Mouse (Mus musculus) gastrocnemius, adult 18-20 months (tissue): Measurements from ENCODE around the gene Ptf1a. TPM values are rescaled to one million over a fixed set of nuclear protein-coding genes. Genes with fewer than 3 reads are reported as not detected.

Experiments used
- DNase-seq: peaks from one replicate; pipeline ENCODE4 v3.0.0; 2021; ENCODE audit warnings: low spot score
- total RNA-seq, 2 experiments: library from RNA; stranded (reverse); gene quantifications; 2 replicates each; pipeline ENCODE4 v1.2.3; 2021

The Ptf1a gene
- total RNA-seq, 2 experiments from 2014 or later, result not detected

DNA sequence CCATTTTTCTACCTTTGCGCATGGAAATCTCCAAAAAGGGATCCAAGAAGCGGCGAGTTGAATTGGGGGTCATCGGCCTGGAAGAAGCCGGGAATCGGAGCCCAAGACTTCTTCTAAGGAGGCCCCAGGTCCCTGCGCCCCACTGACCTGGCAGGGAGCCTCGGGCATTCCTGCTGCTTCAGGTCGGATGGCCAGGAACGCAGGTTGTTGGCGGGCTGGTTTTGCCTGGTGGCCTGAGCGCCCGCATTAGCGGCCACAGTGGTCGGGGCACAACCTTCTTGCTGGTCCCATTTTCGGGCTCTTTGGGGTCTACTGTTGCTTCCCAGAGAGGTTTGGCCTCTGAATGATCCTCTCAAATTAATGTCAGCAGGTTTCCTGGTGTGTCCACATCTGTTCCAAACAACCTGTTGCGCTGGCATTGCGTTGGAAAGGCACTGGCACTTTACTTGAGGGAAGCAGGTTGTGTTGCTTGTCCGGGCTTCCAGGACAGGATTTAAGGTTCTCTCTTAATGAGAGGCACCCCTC, 7.1 kb downstream of the Ptf1a start:
- no peak for DNase-seq

DNA sequence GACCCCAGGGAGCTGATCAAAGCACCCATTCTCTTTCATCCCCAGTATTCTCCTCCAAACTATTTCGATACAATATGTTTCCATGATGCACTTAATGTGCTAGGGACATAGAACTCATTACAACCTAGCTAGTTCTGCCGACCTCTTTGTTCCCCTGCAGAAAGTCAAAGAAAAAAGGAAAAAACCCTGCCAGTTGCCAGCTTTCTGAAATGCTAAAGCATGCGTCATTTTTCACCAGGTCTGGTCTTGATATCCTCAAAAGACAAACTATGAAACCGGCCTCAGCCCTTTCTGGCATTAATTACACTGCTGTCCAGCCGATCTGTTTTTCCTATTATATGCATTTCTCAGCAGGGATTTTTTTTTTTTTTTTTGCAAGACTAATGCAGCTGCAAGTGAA, 9.8 kb downstream of the Ptf1a start:
- DNase-seq, result no peak

DNA sequence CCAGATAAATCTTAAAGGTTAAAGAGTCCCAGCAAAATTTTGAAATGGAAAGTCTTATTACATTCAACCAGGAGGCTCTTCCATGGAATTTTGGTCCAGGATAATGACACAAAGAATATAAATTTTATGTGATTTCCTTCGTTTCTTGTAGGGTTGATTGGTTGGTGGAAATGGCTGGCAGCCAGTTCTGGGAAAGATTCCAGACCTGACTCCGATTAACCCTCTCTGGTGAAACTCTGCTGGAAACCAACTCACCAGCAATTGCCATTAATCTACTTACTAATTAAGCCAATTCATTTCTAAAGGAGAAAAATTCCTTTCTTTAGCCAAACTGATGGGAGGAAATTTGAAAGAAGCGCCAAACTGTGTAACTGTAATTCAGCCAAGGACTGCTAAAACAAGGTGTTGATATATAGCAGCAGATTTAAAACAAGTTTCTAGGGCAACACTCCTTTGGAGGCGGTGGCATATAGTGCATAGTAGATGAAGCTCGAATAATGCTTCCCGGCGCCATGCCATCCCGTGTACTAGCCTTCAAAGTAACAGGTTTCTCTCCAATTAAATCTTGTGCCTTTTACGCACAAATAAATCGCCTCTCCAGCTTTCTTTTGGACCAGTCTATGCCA, 10.5 kb downstream of the Ptf1a start:
- no peak for DNase-seq

DNA sequence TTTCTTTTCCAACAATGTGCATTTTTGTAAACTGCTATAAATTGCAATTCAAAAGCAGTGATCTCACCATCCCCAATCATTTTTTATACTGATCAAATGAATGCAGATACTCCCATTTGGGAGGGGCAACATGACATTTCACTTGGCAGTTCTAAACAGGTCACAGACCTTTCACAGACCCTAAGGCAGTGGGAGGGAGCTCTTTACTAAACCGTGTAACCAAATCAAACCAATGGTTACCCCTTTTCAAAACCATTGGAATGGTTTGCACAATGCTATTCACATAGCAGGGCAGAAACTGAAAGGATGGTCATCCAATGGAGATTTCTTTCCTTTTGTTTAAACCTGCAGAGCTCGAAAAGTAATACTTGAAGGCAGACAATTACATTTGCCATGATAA, 13.3 kb downstream of the Ptf1a start:
- DNase-seq, result no peak

DNA sequence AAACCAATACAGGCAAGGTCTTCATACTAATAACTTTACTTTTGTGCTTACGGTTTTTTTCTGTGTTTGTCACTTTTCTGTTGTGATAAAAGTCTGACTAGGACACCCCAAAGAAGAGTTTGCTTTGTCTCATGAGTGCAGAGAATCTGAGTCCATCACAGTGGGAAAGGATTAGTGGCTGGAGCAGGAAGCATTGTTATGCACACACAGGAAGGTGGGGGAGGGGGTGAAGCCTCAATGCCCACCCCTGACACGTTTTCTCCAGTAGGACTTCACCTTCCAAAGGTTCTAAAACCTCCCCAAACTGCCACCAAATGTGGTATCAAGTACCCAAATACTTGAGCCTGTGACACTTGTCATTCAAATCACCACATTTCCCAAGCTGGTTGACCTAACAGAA, 16.5 kb downstream of the Ptf1a start:
- no peak for DNase-seq

DNA sequence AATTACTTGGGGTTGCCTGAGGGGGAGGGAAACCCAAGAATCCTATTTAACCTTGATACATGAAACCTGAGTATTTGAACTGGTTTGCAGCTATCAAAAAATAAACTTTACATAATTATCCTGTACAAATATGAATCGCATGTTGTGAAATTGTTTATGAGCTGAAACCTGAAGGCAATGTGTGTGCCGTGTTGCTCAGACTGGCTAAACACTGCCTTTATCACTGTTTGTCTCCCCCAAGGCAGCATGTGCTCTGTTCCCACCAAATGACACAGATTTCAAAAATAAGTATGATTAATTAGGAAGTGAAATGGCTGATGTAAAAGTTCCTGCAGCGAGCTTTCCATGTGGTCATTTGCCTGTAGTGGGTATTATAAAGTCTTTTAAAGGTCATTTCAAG, 44.8 kb downstream of the Ptf1a start:
- no peak for DNase-seq

Other genes with a start within 250 kb of the Ptf1a start
- not detected for gene Armc3, start 246.4 kb upstream of the Ptf1a start, total RNA-seq
- gene Msrb2, start 74.2 kb upstream of the Ptf1a start, total RNA-seq, result 10 to 100 TPM; 14.6 to 19.4 TPM
- gene 4921504E06Rik, start 108.3 kb downstream of the Ptf1a start, total RNA-seq, result not detected
- 100 to 1,000 TPM in 1 of 2 experiments, 10 to 100 TPM in 1; 19.7 to 263 TPM for gene Otud1, start 212.1 kb downstream of the Ptf1a start, total RNA-seq